Mouse (Mus musculus) layer of hippocampus, adult 9-10 months (tissue): Measurements from ENCODE around the gene Bpifb9a.
"Not testable (repeated sequence)": the region's sequence is repeated elsewhere in the genome, so short reads cannot be mapped to it uniquely, and the experiment has no call there.

Experiments used
- DNase-seq: peaks from one replicate; pipeline ENCODE4 v3.0.0; 2022; ENCODE audit warnings: low spot score

Bpifb9a gene

GRCm38 (mm10) chr2:154304604-154305003 lies 47.0 kb downstream of the Bpifb9a start:
- DNase-seq, result not testable (repeated sequence)

- not testable (repeated sequence) for DNase-seq
Observed at GRCm38 (mm10) chr2:154306927-154307326, 49.3 kb downstream of the Bpifb9a start, which contains the start of gene Bpifb9b. Bpifb9b (plus strand) TSS chr2:154307227.

GRCm38 (mm10) chr2:154313771-154314170 lies 56.1 kb downstream of the Bpifb9a start:
- DNase-seq, result not testable (repeated sequence)
